Mouse (Mus musculus): ENCODE data around the gene Pisd. TPM values are rescaled to one million over a fixed set of nuclear protein-coding genes. Genes with fewer than 3 reads are reported as not detected.
"Not testable (repeated sequence)": the region's sequence is repeated elsewhere in the genome, so short reads cannot be mapped to it uniquely, and the experiment has no call there.

Gene Pisd
- total RNA-seq (2014; rRNA removed; ENCODE audit: low replicate concordance) = 63.9 and 66.6 TPM in 2 replicates
- 41.0 and 44.2 TPM in 2 replicates for polyA plus RNA-seq (2015; fragmentation: Nextera tagmentation; extraction: Ambion mirVana)

- ATAC-seq (ENCODE audit: insufficient read depth, low read depth) (peak; percentile 99), DNase-seq (ENCODE audit: low spot score) (peak; percentile 94)
- Histone ChIP-seq H3K9ac (replicated peaks; ENCODE audit: low read depth, low read length) (peak within 1 kb of the TSS; percentile 80), H3K36me3 (replicated peaks; ENCODE audit: control insufficient read depth, insufficient read depth, low read length) (peaks cover 6% of the 10 kb centered on the region; the same call in 1 of the 2 replicates), H3K9me3 (replicated peaks; ENCODE audit: control insufficient read depth, low read length) (no peaks in the 10 kb centered on the region), H3K4me2 (ENCODE audit: low read depth, low read length) (peak within 1 kb of the TSS; percentile 90), H3K27ac (ENCODE audit: low read depth) (peak within 1 kb of the TSS; percentile 30; the same call in 1 of the 2 replicates), H3K27me3 (ENCODE audit: control insufficient read depth, insufficient read depth, low read length) (no peaks in the 10 kb centered on the region), H3K4me3 (ENCODE audit: low read depth, low read length) (peak within 1 kb of the TSS; percentile 92), H3K4me1 (ENCODE audit: control insufficient read depth, insufficient read depth) (peaks cover 4% of the 10 kb centered on the region; the same call in 1 of the 2 replicates)
- TF ChIP-seq EP300 (IDR thresholded peaks at IDR 0.05; ENCODE audit: low read depth) (no peak), CTCF (IDR thresholded peaks at IDR 0.05; ENCODE audit: low read depth) (peak; percentile 29)
- 2% methylated on average over 52 of the region's 52 CpGs for WGBS
These were observed at the start of gene Pisd for GRCm38 (mm10) chr5:32785313-32785915. Gene Pisd, minus strand, starts transcription at chr5:32785646.

GRCm38 (mm10) chr5:32834497-32834896, 49.1 kb upstream of the Pisd start:
- Histone ChIP-seq H3K36me3 (replicated peaks; ENCODE audit: control insufficient read depth, insufficient read depth, low read length) (peaks cover 80% of the 10 kb centered on the region), H3K9ac (replicated peaks; ENCODE audit: low read depth, low read length) (no peak overlapping the region), H3K4me3 (ENCODE audit: low read depth, low read length) (no peak overlapping the region), H3K9me3 (replicated peaks; ENCODE audit: control insufficient read depth, low read length) (no peaks in the 10 kb centered on the region), H3K4me2 (ENCODE audit: low read depth, low read length) (no peak overlapping the region), H3K27ac (ENCODE audit: low read depth) (no peak overlapping the region), H3K4me1 (ENCODE audit: control insufficient read depth, insufficient read depth) (no peaks in the 10 kb centered on the region), H3K27me3 (ENCODE audit: control insufficient read depth, insufficient read depth, low read length) (no peaks in the 10 kb centered on the region)
- 87% methylated on average over 1 of the region's 1 CpGs for WGBS
- ATAC-seq (ENCODE audit: insufficient read depth, low read depth) (no peak), DNase-seq (ENCODE audit: low spot score) (no peak)
- TF ChIP-seq CTCF (IDR thresholded peaks at IDR 0.05; ENCODE audit: low read depth) (no peak), EP300 (IDR thresholded peaks at IDR 0.05; ENCODE audit: low read depth) (no peak)

GRCm38 (mm10) chr5:32830054-32830453, 44.6 kb upstream of the Pisd start:
- no peak overlapping the region for H3K27ac ChIP-seq (ENCODE audit: low read depth)
- H3K27me3 ChIP-seq (ENCODE audit: control insufficient read depth, insufficient read depth, low read length) = no peaks in the 10 kb centered on the region
- H3K9ac ChIP-seq (replicated peaks; ENCODE audit: low read depth, low read length) = no peak overlapping the region
- H3K4me2 ChIP-seq (ENCODE audit: low read depth, low read length) = no peak overlapping the region
- DNase-seq (ENCODE audit: low spot score) (no peak), ATAC-seq (ENCODE audit: insufficient read depth, low read depth) (no peak)
- WGBS = 74% methylated on average over 2 of the region's 2 CpGs
- TF ChIP-seq CTCF (IDR thresholded peaks at IDR 0.05; ENCODE audit: low read depth) (no peak), EP300 (IDR thresholded peaks at IDR 0.05; ENCODE audit: low read depth) (no peak)
- H3K4me3 ChIP-seq (ENCODE audit: low read depth, low read length) = no peak overlapping the region
- peaks cover 81% of the 10 kb centered on the region for H3K36me3 ChIP-seq (replicated peaks; ENCODE audit: control insufficient read depth, insufficient read depth, low read length)
- H3K9me3 ChIP-seq (replicated peaks; ENCODE audit: control insufficient read depth, low read length) = no peaks in the 10 kb centered on the region
- no peaks in the 10 kb centered on the region for H3K4me1 ChIP-seq (ENCODE audit: control insufficient read depth, insufficient read depth)

- H3K4me1 ChIP-seq (ENCODE audit: control insufficient read depth, insufficient read depth); H3K4me3 ChIP-seq (ENCODE audit: low read depth, low read length); DNase-seq (ENCODE audit: low spot score); ATAC-seq (ENCODE audit: insufficient read depth, low read depth); H3K9ac ChIP-seq (replicated peaks; ENCODE audit: low read depth, low read length); H3K4me2 ChIP-seq (ENCODE audit: low read depth, low read length); H3K27ac ChIP-seq (ENCODE audit: low read depth); H3K27me3 ChIP-seq (ENCODE audit: control insufficient read depth, insufficient read depth, low read length); H3K9me3 ChIP-seq (replicated peaks; ENCODE audit: control insufficient read depth, low read length): not testable (repeated sequence)
- 88% methylated on average over 1 of the region's 1 CpGs for WGBS
- H3K36me3 ChIP-seq (replicated peaks; ENCODE audit: control insufficient read depth, insufficient read depth, low read length) = peaks cover 75% of the 10 kb centered on the region
These were observed 43.3 kb upstream of the Pisd start for GRCm38 (mm10) chr5:32828766-32829165.

- peaks cover 70% of the 10 kb centered on the region for H3K36me3 ChIP-seq (replicated peaks; ENCODE audit: control insufficient read depth, insufficient read depth, low read length)
- no peak within 1 kb of the TSS for H3K4me3 ChIP-seq (ENCODE audit: low read depth, low read length)
- TF ChIP-seq CTCF (IDR thresholded peaks at IDR 0.05; ENCODE audit: low read depth) (no peak), EP300 (IDR thresholded peaks at IDR 0.05; ENCODE audit: low read depth) (no peak)
- no peaks in the 10 kb centered on the region for H3K9me3 ChIP-seq (replicated peaks; ENCODE audit: control insufficient read depth, low read length)
- no peak for ATAC-seq (ENCODE audit: insufficient read depth, low read depth)
- DNase-seq (ENCODE audit: low spot score) = no peak
- H3K4me1 ChIP-seq (ENCODE audit: control insufficient read depth, insufficient read depth) = no peaks in the 10 kb centered on the region
- no peak within 1 kb of the TSS for H3K4me2 ChIP-seq (ENCODE audit: low read depth, low read length)
- H3K9ac ChIP-seq (replicated peaks; ENCODE audit: low read depth, low read length) = no peak within 1 kb of the TSS
- no peaks in the 10 kb centered on the region for H3K27me3 ChIP-seq (ENCODE audit: control insufficient read depth, insufficient read depth, low read length)
- 66% methylated on average over 7 of the region's 7 CpGs for WGBS
- no peak within 1 kb of the TSS for H3K27ac ChIP-seq (ENCODE audit: low read depth)
These were observed 41.6 kb upstream of the Pisd start, which contains the start of gene Gm20671 for GRCm38 (mm10) chr5:32827009-32827408. Gene Gm20671, minus strand, starts transcription at chr5:32827109.

GRCm38 (mm10) chr5:32820471-32820870, 35.0 kb upstream of the Pisd start:
- Histone ChIP-seq H3K27ac (ENCODE audit: low read depth) (no peak overlapping the region), H3K9ac (replicated peaks; ENCODE audit: low read depth, low read length) (no peak overlapping the region), H3K4me1 (ENCODE audit: control insufficient read depth, insufficient read depth) (no peaks in the 10 kb centered on the region), H3K27me3 (ENCODE audit: control insufficient read depth, insufficient read depth, low read length) (no peaks in the 10 kb centered on the region), H3K36me3 (replicated peaks; ENCODE audit: control insufficient read depth, insufficient read depth, low read length) (peaks cover 68% of the 10 kb centered on the region), H3K4me2 (ENCODE audit: low read depth, low read length) (no peak overlapping the region), H3K4me3 (ENCODE audit: low read depth, low read length) (no peak overlapping the region), H3K9me3 (replicated peaks; ENCODE audit: control insufficient read depth, low read length) (no peaks in the 10 kb centered on the region)
- DNase-seq (ENCODE audit: low spot score) (no peak), ATAC-seq (ENCODE audit: insufficient read depth, low read depth) (no peak)
- TF ChIP-seq EP300 (IDR thresholded peaks at IDR 0.05; ENCODE audit: low read depth) (no peak), CTCF (IDR thresholded peaks at IDR 0.05; ENCODE audit: low read depth) (no peak)
- 84% methylated on average over 8 of the region's 8 CpGs for WGBS
